Mouse (Mus musculus) midbrain, embryonic 13.5 days (tissue): ENCODE data around the gene Nln. TPM values are rescaled to one million over a fixed set of nuclear protein-coding genes. Genes with fewer than 3 reads are reported as not detected.

Experiments
- ATAC-seq: fragments of 200-750 bp; cut with Nextera tagmentation; 2 replicates; pipeline ENCODE4 v1.8.0; 2017; ENCODE audit warnings: mild to moderate bottlenecking, moderate TSS enrichment, moderate library complexity
- H3K27ac ChIP-seq: fragments of 300-500 bp; sonication (generic); 2 replicates; pipeline ENCODE4 v1.5.1; 2015; ENCODE audit warnings: inconsistent platforms, mild to moderate bottlenecking, moderate library complexity
- H3K27me3 ChIP-seq: fragments of 300-500 bp; sonication (generic); 2 replicates; pipeline ENCODE4 v1.6.1; 2015; ENCODE audit warnings: mild to moderate bottlenecking, inconsistent platforms
- H3K36me3 ChIP-seq: fragments of 300-500 bp; sonication (generic); 2 replicates; pipeline ENCODE4 v1.6.1; 2015; ENCODE audit warnings: mild to moderate bottlenecking, inconsistent platforms
- H3K4me1 ChIP-seq: fragments of 300-500 bp; sonication (generic); replicated peaks from 2 replicates; pipeline ENCODE4 v1.6.1; 2015; ENCODE audit warnings: inconsistent platforms
- H3K4me2 ChIP-seq: fragments of 300-500 bp; sonication (generic); replicated peaks from 2 replicates; pipeline ENCODE4 v1.6.1; 2015; ENCODE audit warnings: moderate library complexity, mild to moderate bottlenecking, inconsistent platforms
- H3K4me3 ChIP-seq: fragments of 300-500 bp; sonication (generic); replicated peaks from 2 replicates; pipeline ENCODE4 v1.5.1; 2015; ENCODE audit warnings: mild to moderate bottlenecking, inconsistent platforms
- H3K9ac ChIP-seq: fragments of 300-500 bp; sonication (generic); replicated peaks from 2 replicates; pipeline ENCODE4 v1.6.1; 2015; ENCODE audit warnings: mild to moderate bottlenecking, inconsistent platforms
- H3K9me3 ChIP-seq: fragments of 300-500 bp; sonication (generic); 2 replicates; pipeline ENCODE4 v1.6.1; 2016; ENCODE audit warnings: mild to moderate bottlenecking, inconsistent platforms
- WGBS: fragments of 180-500 bp; shearing (Covaris S2); methylation state at CpG from one replicate; pipeline ENCODE4 v1.1.7; 2015; 5-methylcytosine and 5-hydroxymethylcytosine counted together
- polyA plus RNA-seq: library from polyadenylated mRNA; unstranded; fragments of >200 nt; fragmentation: Nextera tagmentation; extraction: Ambion mirVana; gene quantifications from 2 replicates; pipeline ENCODE4 v1.2.1, GENCODE M21; 2015

Nln gene
- polyA plus RNA-seq, 1 experiment from 2014 or later = 40.6 TPM

DNA sequence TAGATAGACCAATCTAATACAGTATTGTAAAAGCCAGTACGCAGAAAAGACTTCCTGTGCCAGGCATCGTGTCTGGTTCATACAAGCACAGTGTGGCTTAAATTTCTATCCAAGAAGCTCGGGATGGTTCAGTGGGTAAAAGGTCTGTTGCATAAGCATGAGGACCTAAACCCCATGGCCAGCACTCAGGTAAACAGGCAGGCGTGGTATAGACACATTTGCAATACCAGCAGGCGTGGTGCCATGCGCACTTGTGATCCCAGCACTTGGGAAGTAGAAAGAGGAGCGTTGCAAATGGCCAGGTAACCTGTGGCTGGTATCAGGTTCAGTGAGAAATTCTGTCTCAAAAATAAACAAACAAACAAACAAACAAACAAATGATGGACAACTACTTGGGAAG, 70.5 kb downstream of the Nln start:
- Histone ChIP-seq H3K4me3 (no peak overlapping the region), H3K4me2 (no peak overlapping the region), H3K27ac (no peak overlapping the region), H3K36me3 (peaks cover 32% of the 10 kb centered on the region), H3K9me3 (no peaks in the 10 kb centered on the region), H3K4me1 (peaks cover 7% of the 10 kb centered on the region; the same call in 1 of the 2 replicates), H3K27me3 (no peaks in the 10 kb centered on the region), H3K9ac (no peak overlapping the region)
- no peak for ATAC-seq
- WGBS = 95% methylated on average over 7 of the region's 7 CpGs

DNA sequence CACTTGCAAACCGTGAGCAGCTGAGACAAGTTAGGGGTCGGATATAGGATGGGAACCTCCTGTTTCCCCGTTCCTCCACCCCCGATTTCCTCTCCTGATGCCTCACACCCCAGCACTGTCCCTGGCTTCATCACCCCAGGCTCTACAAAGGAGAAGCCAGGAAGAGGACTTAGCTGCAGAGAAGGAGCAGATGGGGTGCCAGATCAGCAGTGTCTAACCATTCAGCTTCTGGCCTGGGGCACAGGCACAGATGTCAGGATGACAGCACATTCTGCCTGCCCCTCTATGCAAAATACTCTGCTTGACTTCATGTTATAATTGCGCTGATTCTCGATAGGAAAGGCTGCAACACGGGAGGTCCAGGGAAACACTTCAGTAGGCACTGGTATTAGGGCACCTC, 71.1 kb downstream of the Nln start:
- Histone ChIP-seq H3K27ac (no peak overlapping the region), H3K4me2 (no peak overlapping the region), H3K4me1 (peaks cover 7% of the 10 kb centered on the region; the same call in 1 of the 2 replicates), H3K36me3 (peaks cover 35% of the 10 kb centered on the region), H3K27me3 (no peaks in the 10 kb centered on the region), H3K9ac (no peak overlapping the region), H3K4me3 (no peak overlapping the region), H3K9me3 (no peaks in the 10 kb centered on the region)
- WGBS = 75% methylated on average over 7 of the region's 7 CpGs
- no peak for ATAC-seq

DNA sequence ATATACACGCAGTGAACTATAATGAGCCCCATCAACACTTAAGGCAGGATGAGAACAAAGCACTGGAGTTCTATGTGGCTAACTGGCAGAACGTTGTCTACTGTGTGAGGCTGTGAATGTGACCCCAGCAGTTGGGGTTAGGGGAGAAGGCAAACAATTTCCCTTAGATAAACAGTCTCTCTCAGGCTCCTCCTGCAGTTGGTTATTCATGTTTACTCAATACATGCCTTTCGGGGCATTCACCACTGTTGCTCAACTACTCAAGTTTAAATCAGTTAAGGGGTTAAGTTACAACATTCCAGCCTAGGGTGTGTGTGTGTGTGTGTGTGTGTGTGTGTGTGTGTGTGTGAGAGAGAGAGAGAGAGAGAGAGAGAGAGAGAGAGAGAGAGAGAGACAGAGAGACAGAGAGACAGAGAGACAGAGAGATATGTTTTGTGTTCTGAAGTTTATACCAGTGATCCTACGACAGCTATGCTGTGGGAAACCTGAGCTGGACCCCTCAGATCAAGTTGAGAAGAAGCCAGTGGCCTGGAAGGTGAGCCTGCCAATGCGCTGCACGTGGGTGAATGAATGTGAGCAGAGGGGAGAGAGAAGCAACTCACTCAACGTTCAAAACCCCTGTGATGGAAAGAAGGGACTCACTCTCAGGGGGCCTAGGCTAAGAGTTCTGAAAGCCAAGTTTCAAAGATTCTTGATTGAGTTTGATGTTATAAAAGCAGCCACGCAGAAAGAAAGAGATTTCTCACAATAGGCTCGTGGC, 71.7 kb downstream of the Nln start:
- Histone ChIP-seq H3K27ac (no peak overlapping the region), H3K9ac (no peak overlapping the region), H3K4me2 (no peak overlapping the region), H3K4me3 (no peak overlapping the region), H3K4me1 (peaks cover 10% of the 10 kb centered on the region; the same call in 1 of the 2 replicates), H3K36me3 (peaks cover 33% of the 10 kb centered on the region), H3K27me3 (no peaks in the 10 kb centered on the region), H3K9me3 (no peaks in the 10 kb centered on the region)
- WGBS = 78% methylated on average over 9 of the region's 9 CpGs
- ATAC-seq = no peak

DNA sequence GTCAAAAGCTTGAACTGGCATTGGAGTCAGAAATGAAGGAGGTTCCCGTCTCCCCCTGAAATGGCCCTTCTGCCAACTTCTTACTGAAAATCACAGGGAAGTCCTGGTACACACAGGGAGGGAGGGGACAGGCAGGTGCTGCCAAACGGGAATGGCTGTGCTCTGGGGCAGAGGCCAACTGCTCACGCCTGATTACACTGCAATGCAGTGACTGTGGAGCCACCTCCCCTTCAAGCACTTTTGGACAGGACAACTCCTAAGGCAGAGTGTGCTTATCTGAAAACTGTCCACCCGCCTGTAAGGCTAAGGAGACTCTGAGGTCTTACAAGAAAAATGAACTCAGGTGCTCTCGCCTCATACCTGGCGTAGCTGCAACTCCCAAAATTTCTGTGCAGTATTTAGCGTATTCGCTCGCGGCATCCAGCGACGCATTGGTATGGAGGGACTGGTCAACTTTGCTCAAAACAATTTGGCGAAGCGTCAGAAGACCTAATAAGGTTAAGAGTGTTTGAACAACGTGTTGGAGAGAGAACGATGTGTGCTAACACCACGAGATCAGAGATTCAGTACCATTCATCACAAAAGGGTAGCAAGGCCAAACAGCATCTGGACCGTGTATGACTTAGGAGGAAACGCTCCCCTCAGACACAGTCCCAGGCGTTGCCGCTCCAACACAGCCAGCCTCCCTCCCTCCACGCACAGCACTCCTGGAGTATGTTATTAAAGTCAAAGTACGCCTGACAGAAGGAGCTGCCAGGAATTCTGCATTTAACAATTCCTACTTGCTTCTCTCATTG, 72.7 kb downstream of the Nln start:
- WGBS = 83% methylated on average over 23 of the region's 23 CpGs
- ATAC-seq = no peak
- H3K27me3 ChIP-seq = no peaks in the 10 kb centered on the region
- no peak overlapping the region for H3K27ac ChIP-seq
- H3K36me3 ChIP-seq = peaks cover 34% of the 10 kb centered on the region
- H3K9me3 ChIP-seq = no peaks in the 10 kb centered on the region
- H3K9ac ChIP-seq = no peak overlapping the region
- peaks cover 11% of the 10 kb centered on the region; the same call in 1 of the 2 replicates for H3K4me1 ChIP-seq
- no peak overlapping the region for H3K4me3 ChIP-seq
- no peak overlapping the region for H3K4me2 ChIP-seq

DNA sequence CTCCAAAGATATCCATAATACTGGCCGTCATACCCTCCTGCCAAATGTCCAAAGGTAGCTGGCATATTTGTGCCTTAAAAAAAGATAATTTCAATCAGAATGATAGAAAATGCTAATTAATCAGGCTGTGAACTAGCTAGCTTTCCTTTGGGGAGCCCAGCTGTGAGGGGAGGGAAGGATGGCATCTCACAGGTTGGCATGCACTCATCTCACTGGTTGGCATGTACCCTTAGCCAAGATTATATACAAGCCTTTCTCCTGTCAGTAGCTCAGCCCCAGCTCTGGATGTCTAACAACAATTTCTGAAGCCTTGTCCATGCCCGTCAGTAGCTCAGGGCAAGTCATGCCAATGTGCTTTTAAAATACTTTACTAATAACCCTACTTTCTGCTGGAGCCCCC, 73.8 kb downstream of the Nln start:
- Histone ChIP-seq H3K9ac (no peak overlapping the region), H3K4me2 (no peak overlapping the region), H3K9me3 (no peaks in the 10 kb centered on the region), H3K27me3 (no peaks in the 10 kb centered on the region), H3K27ac (no peak overlapping the region), H3K36me3 (peaks cover 32% of the 10 kb centered on the region), H3K4me1 (peaks cover 11% of the 10 kb centered on the region; the same call in 1 of the 2 replicates), H3K4me3 (no peak overlapping the region)
- 89% methylated on average over 2 of the region's 2 CpGs for WGBS
- ATAC-seq = no peak

DNA sequence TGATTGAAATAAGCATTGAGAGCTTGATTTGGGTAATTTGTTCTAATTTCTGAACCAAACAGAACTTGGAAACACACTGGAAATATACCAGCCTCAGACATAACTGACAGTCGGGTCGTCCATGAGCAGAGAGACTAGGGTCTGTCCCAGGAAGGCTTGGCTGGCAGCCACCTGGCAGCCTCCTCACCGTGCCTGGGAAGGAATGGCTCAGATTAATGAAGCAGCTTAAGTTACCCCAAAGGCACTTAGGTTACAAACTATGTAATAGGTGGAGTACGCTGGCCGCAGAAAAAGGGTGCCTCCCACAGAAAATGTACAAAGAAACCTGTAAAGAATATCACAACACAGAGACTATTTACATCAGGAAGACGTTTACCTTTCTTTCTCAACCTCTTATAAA, 74.6 kb downstream of the Nln start:
- peaks cover 11% of the 10 kb centered on the region; the same call in 1 of the 2 replicates for H3K4me1 ChIP-seq
- no peaks in the 10 kb centered on the region for H3K27me3 ChIP-seq
- ATAC-seq = no peak
- H3K4me2 ChIP-seq = no peak overlapping the region
- WGBS = 73% methylated on average over 6 of the region's 6 CpGs
- no peaks in the 10 kb centered on the region for H3K9me3 ChIP-seq
- H3K27ac ChIP-seq = no peak overlapping the region
- H3K9ac ChIP-seq = no peak overlapping the region
- H3K36me3 ChIP-seq = peaks cover 32% of the 10 kb centered on the region
- H3K4me3 ChIP-seq = no peak overlapping the region

DNA sequence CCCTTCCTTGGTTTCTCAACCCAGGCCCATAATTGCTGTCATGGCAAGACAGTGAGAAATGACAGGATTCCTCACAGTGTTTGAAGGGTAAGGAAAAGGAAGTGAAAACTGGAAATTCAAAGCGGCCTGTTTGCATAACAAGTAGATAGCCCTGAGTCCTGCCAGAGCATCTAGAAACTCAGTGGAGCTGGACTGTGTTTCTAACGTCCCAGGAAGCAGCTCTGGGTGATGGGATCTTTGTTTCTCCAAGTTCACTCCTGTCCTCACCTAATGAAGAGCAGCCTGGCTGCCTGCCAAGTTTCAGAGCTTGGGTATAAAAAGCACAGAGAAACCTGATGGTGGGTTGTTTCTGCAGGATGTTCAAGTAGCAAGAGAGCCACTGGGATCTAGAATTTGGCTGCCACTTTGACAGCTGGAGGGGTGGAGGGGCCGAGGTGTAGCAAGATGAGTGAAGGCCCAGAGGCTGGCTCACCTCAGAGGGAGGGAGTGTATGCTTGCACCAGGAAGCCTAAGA, 76.7 kb downstream of the Nln start:
- no peak for ATAC-seq
- Histone ChIP-seq H3K27ac (no peak overlapping the region), H3K27me3 (no peaks in the 10 kb centered on the region), H3K4me1 (0 out of 2 replicates have a peak, but pooled peaks cover 4% of the 10 kb centered on the region), H3K9me3 (no peaks in the 10 kb centered on the region), H3K36me3 (peaks cover 32% of the 10 kb centered on the region), H3K4me2 (no peak overlapping the region), H3K9ac (no peak overlapping the region), H3K4me3 (no peak overlapping the region)
- 68% methylated on average over 3 of the region's 3 CpGs for WGBS

DNA sequence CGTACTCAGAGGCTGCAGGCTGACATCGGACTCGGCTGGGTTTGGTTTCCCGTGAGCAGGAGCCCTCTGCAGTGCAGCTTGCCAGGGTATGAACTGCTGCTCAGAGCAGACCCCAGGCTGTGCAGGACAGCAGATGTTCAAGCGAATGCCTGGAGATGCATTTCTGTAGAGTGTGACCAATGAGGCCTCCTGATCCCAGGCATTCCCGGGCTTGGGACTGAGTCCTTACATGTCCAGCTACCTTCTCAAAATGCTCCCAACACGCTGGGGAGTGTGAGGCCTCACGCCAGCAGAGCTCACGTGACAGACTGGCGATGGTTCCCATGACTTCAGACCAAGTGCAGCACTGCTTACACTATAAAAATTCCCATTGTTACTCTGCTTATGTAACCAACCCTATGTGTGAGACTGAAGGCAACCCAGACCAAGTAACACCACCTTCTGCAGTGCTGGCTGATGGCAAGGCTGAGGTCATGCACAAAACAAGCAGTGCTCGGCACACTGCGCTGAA, 77.5 kb downstream of the Nln start:
- ATAC-seq = peak; percentile 49
- Histone ChIP-seq H3K4me2 (no peak overlapping the region), H3K9me3 (no peaks in the 10 kb centered on the region), H3K27ac (no peak overlapping the region), H3K4me3 (no peak overlapping the region), H3K4me1 (0 out of 2 replicates have a peak, but pooled peaks cover 4% of the 10 kb centered on the region), H3K36me3 (peaks cover 28% of the 10 kb centered on the region), H3K9ac (no peak overlapping the region), H3K27me3 (no peaks in the 10 kb centered on the region)
- WGBS = 70% methylated on average over 12 of the region's 12 CpGs

DNA sequence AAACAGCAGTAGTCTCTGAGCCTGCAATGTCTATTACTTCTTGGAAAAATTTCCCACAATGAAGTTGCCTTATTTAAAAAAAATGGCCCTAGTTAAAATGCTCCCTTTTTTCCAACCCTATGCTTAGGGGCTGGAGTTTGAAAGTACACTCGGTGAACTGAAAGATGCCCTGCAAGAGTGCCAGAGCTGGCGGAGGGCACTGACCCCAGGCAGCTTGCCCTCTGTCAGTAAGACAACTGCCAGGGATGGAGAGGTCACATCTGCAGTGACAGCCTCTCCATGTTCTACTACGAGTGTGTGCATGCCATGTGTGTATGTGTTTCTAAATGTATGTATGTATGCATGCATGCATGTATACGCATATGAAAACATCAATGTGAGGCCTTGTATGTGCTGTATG, 78.5 kb downstream of the Nln start:
- no peak for ATAC-seq
- 87% methylated on average over 4 of the region's 4 CpGs for WGBS
- 0 out of 2 replicates have a peak, but pooled peaks cover 4% of the 10 kb centered on the region for H3K4me1 ChIP-seq

DNA sequence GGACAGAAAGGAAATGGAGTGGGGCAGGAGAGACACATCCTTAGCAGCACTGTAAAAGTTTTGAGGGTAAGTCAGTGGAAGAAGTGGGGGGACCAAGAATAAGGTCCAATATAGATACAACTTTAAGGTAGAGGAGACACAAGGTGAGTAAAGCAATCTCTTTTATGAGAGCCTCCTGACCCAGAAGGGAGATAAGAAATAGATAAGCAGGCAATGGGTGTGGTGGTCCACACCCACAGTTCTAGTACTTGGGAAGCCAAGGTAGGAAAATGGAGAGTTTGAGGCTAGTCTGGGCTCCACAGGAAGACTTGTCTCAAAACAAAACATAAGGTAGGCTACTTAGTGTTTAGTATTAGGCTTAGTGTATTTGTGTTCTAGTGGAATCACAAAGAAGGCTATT, 79.9 kb downstream of the Nln start:
- no peak for ATAC-seq
- no peaks in the 10 kb centered on the region for H3K9me3 ChIP-seq
- no peak overlapping the region for H3K27ac ChIP-seq
- H3K27me3 ChIP-seq = no peaks in the 10 kb centered on the region
- no peak overlapping the region for H3K4me3 ChIP-seq
- H3K4me1 ChIP-seq = peaks cover 13% of the 10 kb centered on the region; the same call in 1 of the 2 replicates
- H3K4me2 ChIP-seq = no peak overlapping the region
- H3K9ac ChIP-seq = no peak overlapping the region
- H3K36me3 ChIP-seq = peaks cover 16% of the 10 kb centered on the region

More for the DNA sequence above, 78.5 kb downstream of the Nln start:
- Histone ChIP-seq H3K9ac (no peak overlapping the region), H3K36me3 (peaks cover 20% of the 10 kb centered on the region), H3K4me2 (no peak overlapping the region), H3K27me3 (no peaks in the 10 kb centered on the region), H3K9me3 (no peaks in the 10 kb centered on the region), H3K4me3 (no peak overlapping the region), H3K27ac (no peak overlapping the region)

DNA sequence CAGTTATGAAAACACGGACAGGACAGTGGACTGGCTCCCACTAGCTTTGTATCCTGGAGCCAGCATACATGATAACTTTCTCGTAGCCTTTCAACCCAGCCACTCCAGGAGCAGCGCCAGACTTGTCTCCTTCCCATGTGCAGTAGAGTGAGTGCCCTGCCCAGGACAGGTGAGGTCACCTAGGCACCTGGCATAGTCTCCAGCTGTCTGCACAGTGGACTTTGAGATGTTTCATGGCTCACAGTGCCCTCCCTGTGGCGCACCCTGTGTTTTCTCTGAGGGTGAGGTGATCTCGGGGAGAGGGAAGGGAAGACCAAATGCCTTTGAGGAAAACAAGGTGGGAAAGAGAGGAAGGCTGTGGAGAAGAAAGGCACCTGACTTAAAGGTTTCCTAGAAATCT, 80.3 kb downstream of the Nln start:
- Histone ChIP-seq H3K4me1 (peaks cover 13% of the 10 kb centered on the region; the same call in 1 of the 2 replicates), H3K4me3 (no peak overlapping the region), H3K9me3 (no peaks in the 10 kb centered on the region), H3K27me3 (no peaks in the 10 kb centered on the region), H3K27ac (no peak overlapping the region), H3K4me2 (no peak overlapping the region), H3K36me3 (peaks cover 12% of the 10 kb centered on the region), H3K9ac (no peak overlapping the region)
- no peak for ATAC-seq
- WGBS = 92% methylated on average over 5 of the region's 5 CpGs

DNA sequence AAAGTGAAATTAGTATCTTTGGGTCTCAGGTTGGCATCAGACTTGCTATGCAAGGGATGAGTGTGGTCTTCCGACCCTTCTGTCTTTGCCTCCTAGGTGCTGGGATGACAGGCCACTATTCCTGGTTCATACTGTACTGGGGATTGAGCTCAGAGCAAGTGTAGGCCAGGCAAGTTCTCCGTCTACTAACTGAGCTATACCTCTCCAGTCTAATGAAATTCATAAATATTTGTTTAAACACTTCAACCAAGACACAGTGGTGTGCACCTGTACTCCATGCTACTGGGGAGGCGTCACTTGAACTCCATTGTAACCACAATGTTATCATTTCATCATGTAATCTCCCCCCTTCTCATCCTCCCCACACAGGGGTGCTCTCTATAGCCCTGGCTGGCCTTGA, 82.9 kb downstream of the Nln start:
- peaks cover 3% of the 10 kb centered on the region; the same call in 1 of the 2 replicates for H3K27me3 ChIP-seq
- ATAC-seq = peak; percentile 30; the same call in 1 of the 2 replicates
- no peak overlapping the region for H3K4me2 ChIP-seq
- no peak overlapping the region for H3K27ac ChIP-seq
- H3K4me3 ChIP-seq = no peak overlapping the region
- H3K4me1 ChIP-seq = peaks cover 9% of the 10 kb centered on the region; the same call in 1 of the 2 replicates
- H3K9me3 ChIP-seq = no peaks in the 10 kb centered on the region
- 89% methylated on average over 3 of the region's 3 CpGs for WGBS
- H3K9ac ChIP-seq = no peak overlapping the region
- H3K36me3 ChIP-seq = 0 out of 2 replicates have a peak, but pooled peaks cover 3% of the 10 kb centered on the region
